ENCODE assay signal across 29 mouse cellular contexts in the genomic region with DNA sequence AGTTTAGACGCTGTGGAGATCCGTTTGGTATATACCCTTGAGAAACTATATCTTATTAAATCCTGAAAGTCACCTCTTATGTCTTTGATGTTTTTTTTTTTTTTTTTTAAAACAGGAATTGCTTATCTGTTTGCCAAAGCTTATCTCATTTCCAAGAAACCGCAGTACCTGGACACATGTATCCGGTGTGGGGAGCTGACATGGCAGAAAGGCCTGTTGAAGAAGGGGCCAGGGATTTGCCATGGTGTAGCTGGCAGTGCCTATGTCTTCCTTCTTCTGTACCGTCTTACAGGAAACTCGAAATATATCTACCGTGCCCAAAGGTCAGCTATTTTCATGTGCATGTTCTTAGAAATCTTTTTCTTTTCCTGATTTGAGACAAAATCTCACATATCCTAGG. TPM values are rescaled to one million over a fixed set of nuclear protein-coding genes. Genes with fewer than 3 reads are reported as not detected.
"Had no signal": no experiment of that assay in that cellular context is flagged by ENCODE, and none has a peak within 500 bp of the region (broad histone marks: within the 10 kb centered on the region; RNA-seq: fewer than 3 reads in every experiment).

No protein-coding gene starts in this region.

- H3K4me3 ChIP-seq: layer of hippocampus, adult 2 months; limb, embryonic 10.5 days; limb, embryonic 13.5 days; midbrain, embryonic 12.5 days; midbrain, embryonic 15.5 days; neural tube, embryonic 12.5 days; neural tube, embryonic 15.5 days had no signal

- DNase-seq: kidney, adult 2 months; kidney, postnatal 25 days; layer of hippocampus, adult 9-11 months; lung, embryonic 14.5 days; right cerebral cortex, adult 18-20 months; right cerebral cortex, postnatal 14 days; right cerebral cortex, postnatal 4 days; thymus, adult 2 months; thymus, postnatal 14 days; thymus, postnatal 4 days had no signal

- ATAC-seq: lung, postnatal 0 days; midbrain, embryonic 15.5 days had no signal

- H3K9me3 ChIP-seq: limb, embryonic 10.5 days; limb, embryonic 13.5 days; midbrain, embryonic 12.5 days; midbrain, embryonic 15.5 days; neural tube, embryonic 12.5 days; neural tube, embryonic 15.5 days had no signal

- H3K27ac ChIP-seq: kidney, postnatal 0 days; layer of hippocampus, adult 2 months; limb, embryonic 10.5 days; limb, embryonic 13.5 days; macrophage; midbrain, embryonic 12.5 days; midbrain, embryonic 15.5 days; neural tube, embryonic 12.5 days; neural tube, embryonic 15.5 days; stomach, postnatal 0 days had no signal

- H3K4me1 ChIP-seq: limb, embryonic 10.5 days; limb, embryonic 13.5 days; midbrain, embryonic 12.5 days; midbrain, embryonic 15.5 days; neural tube, embryonic 12.5 days; neural tube, embryonic 15.5 days had no signal

- H3K4me2 ChIP-seq: limb, embryonic 13.5 days; lung, embryonic 14.5 days; midbrain, embryonic 12.5 days; midbrain, embryonic 15.5 days; neural tube, embryonic 12.5 days; neural tube, embryonic 15.5 days had no signal

- H3K27me3 ChIP-seq: limb, embryonic 13.5 days; midbrain, embryonic 12.5 days; midbrain, embryonic 15.5 days; neural tube, embryonic 12.5 days; neural tube, embryonic 15.5 days had no signal

- H3K9ac ChIP-seq: limb, embryonic 13.5 days; lung, embryonic 14.5 days; midbrain, embryonic 12.5 days; midbrain, embryonic 15.5 days; neural tube, embryonic 12.5 days; neural tube, embryonic 15.5 days had no signal

- H3K36me3 ChIP-seq: limb, embryonic 10.5 days; limb, embryonic 13.5 days; midbrain, embryonic 12.5 days; midbrain, embryonic 15.5 days; neural tube, embryonic 12.5 days; neural tube, embryonic 15.5 days had no signal

RNA-seq across cellular contexts. Expression of a gene that starts 1.1 kb away (rescaled TPM):
- total RNA-seq: layer of hippocampus, adult 2 months; layer of hippocampus, postnatal 25 days; left cerebral cortex, adult 18-20 months; left cerebral cortex, postnatal 25 days; liver, adult 2 months; megakaryocyte, adult 5-6 weeks had no signal
- polyA plus RNA-seq: kidney, adult 2 months; kidney, embryonic 14.5 days; kidney, postnatal 0 days; large intestine, adult 2 months; limb, embryonic 10.5 days; limb, embryonic 13.5 days; liver, adult 2 months; lung, postnatal 0 days; macrophage; midbrain, embryonic 15.5 days; neural tube, embryonic 15.5 days; stomach, embryonic 14.5 days; stomach, postnatal 0 days; thymus, adult 2 months had no signal

RNA-seq across cellular contexts. Expression of a gene that starts 25.7 kb away (rescaled TPM):
- total RNA-seq: layer of hippocampus, adult 2 months; left cerebral cortex, adult 18-20 months; left cerebral cortex, postnatal 25 days; megakaryocyte, adult 5-6 weeks had no signal
- polyA plus RNA-seq: kidney, adult 2 months; kidney, embryonic 14.5 days; kidney, postnatal 0 days; limb, embryonic 10.5 days; liver, adult 2 months; lung, embryonic 14.5 days; lung, postnatal 0 days; macrophage; midbrain, embryonic 12.5 days; neural tube, embryonic 15.5 days; stomach, postnatal 0 days had no signal

RNA-seq across cellular contexts. Expression of a gene that starts 58.1 kb away (rescaled TPM):
- total RNA-seq: megakaryocyte, adult 5-6 weeks had no signal
- polyA plus RNA-seq: liver, adult 2 months; macrophage had no signal
